Mouse (Mus musculus) cortical plate, adult 2 months (tissue): ENCODE data around the gene Gria1.

ENCODE experiments used
- CTCF ChIP-seq: fragments of 200-500 bp; IDR thresholded peaks from 2 replicates; pipeline ENCODE4 v1.5.1; 2011; ENCODE audit warnings: mild to moderate bottlenecking, control low read depth, low read length; ENCODE audit not compliant: insufficient read depth; ENCODE audit errors: extremely low read depth
- POLR2A ChIP-seq: fragments of 200-500 bp; IDR thresholded peaks from 2 replicates; pipeline ENCODE4 v1.6.1; 2011; ENCODE audit warnings: mild to moderate bottlenecking, low read length, control low read depth; ENCODE audit not compliant: insufficient read depth; ENCODE audit errors: extremely low read depth

DNA sequence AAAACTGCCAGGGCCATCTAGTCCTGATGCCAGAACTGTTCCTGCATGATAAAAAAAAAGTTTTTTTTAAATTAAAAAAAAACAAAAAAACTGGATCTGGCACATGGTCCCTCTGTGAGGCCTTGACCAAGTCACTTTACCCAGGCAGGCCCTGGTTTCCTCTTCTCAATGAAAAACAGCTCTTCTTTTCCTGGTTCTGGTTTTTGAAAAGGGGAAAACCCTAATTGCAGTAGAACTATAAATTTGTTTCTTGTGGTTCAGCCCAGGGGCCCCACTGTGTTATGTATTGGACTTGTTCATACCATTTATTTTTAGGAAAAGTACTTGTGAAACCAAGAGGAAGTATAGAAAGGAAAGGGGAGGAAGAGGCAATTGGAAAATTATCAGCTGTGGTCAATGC is 232.6 kb downstream of the Gria1 start:
- TF ChIP-seq CTCF (no peak), POLR2A (no peak)
